Mouse (Mus musculus): Measurements from ENCODE around the gene Pds5b. TPM values are rescaled to one million over a fixed set of nuclear protein-coding genes. Genes with fewer than 3 reads are reported as not detected.

Pds5b gene
- polyA plus RNA-seq, 1 experiment from 2014 or later, result 6.7 TPM

DNA sequence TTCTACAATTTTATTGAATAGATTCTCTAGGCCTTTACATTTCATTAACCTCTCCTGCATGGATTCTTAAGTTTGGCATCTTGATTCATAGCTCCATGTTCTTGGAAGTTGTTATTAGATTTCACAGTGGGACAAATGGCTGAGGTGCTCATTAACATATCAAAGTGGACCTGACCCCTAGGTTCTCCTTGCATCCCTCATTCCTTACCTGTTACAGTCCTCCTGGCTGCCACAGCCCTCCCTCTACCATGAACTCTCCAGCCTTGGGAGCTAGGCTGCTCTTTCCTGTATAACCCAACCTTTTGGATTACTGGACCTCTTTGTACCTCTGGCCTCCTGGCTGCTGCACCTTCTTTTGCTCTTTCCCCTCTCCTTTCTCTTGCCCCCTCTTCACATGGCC is 99.5 kb downstream of the Pds5b start:
- no peak for TF ChIP-seq CTCF (IDR thresholded peaks at IDR 0.05; ENCODE audit: low read depth)
- Histone ChIP-seq H3K4me3 (ENCODE audit: low read depth, low read length) (no peak overlapping the region), H3K27me3 (replicated peaks; ENCODE audit: control insufficient read depth, insufficient read depth, low read length) (no peaks in the 10 kb centered on the region), H3K36me3 (ENCODE audit: control insufficient read depth, insufficient read depth) (peaks cover 10% of the 10 kb centered on the region), H3K4me1 (replicated peaks; ENCODE audit: control insufficient read depth, insufficient read depth, low read length) (no peaks in the 10 kb centered on the region), H3K27ac (ENCODE audit: low read depth, low read length) (no peak overlapping the region), H3K9me3 (ENCODE audit: control insufficient read depth) (no peaks in the 10 kb centered on the region), H3K4me2 (replicated peaks; ENCODE audit: low read depth) (no peak overlapping the region), H3K9ac (ENCODE audit: low read depth, low read length) (no peak overlapping the region)
- ATAC-seq, result no peak

DNA sequence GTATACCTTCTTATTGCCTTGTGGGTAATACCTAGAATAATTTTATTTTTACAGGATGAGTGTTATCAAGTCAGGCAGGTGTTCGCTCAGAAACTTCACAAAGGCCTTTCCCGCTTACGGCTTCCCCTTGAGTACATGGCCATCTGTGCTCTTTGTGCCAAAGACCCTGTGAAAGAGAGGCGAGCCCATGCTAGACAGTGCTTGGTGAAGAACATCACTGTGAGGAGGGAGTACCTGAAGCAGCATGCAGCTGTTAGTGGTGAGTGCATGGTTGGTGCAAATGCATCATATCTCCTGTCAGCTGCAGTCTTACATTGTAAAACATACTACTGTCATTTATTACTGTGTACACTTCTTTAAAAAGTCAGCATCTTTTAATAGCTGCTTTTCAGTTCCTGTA is 114.7 kb downstream of the Pds5b start:
- Histone ChIP-seq H3K36me3 (ENCODE audit: control insufficient read depth, insufficient read depth) (peaks cover 43% of the 10 kb centered on the region), H3K4me1 (replicated peaks; ENCODE audit: control insufficient read depth, insufficient read depth, low read length) (no peaks in the 10 kb centered on the region), H3K27ac (ENCODE audit: low read depth, low read length) (no peak overlapping the region), H3K27me3 (replicated peaks; ENCODE audit: control insufficient read depth, insufficient read depth, low read length) (no peaks in the 10 kb centered on the region), H3K4me2 (replicated peaks; ENCODE audit: low read depth) (no peak overlapping the region), H3K4me3 (ENCODE audit: low read depth, low read length) (no peak overlapping the region), H3K9ac (ENCODE audit: low read depth, low read length) (no peak overlapping the region), H3K9me3 (ENCODE audit: control insufficient read depth) (no peaks in the 10 kb centered on the region)
- no peak for ATAC-seq
- no peak for TF ChIP-seq CTCF (IDR thresholded peaks at IDR 0.05; ENCODE audit: low read depth)
- 96% methylated on average over 4 of the region's 4 CpGs for WGBS

DNA sequence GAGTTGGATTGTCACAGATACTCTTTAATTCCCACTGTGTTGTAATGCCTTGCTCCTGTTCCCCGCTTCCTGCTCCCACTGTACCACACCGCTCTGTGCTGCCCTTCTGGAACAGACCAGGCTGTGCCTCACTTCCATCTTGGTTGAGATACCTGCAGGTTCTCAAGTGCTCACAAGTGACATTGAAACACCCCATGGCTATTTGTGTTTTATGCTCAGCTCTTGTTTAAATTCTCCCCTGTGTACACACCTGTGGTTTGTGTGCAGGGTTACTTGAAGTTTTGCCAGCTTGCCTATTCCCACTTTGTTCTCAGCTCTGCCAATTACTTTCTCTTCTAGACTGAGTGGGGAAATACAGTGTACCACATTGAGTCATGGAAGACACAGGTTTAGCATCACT is 115.5 kb downstream of the Pds5b start:
- no peak for TF ChIP-seq CTCF (IDR thresholded peaks at IDR 0.05; ENCODE audit: low read depth)
- H3K9ac ChIP-seq (ENCODE audit: low read depth, low read length), result no peak overlapping the region
- H3K4me3 ChIP-seq (ENCODE audit: low read depth, low read length), result no peak overlapping the region
- H3K4me2 ChIP-seq (replicated peaks; ENCODE audit: low read depth), result no peak overlapping the region
- H3K9me3 ChIP-seq (ENCODE audit: control insufficient read depth), result no peaks in the 10 kb centered on the region
- no peak overlapping the region for H3K27ac ChIP-seq (ENCODE audit: low read depth, low read length)
- H3K36me3 ChIP-seq (ENCODE audit: control insufficient read depth, insufficient read depth), result peaks cover 36% of the 10 kb centered on the region
- WGBS, result 97% methylated on average over 2 of the region's 2 CpGs
- no peak for ATAC-seq
- H3K27me3 ChIP-seq (replicated peaks; ENCODE audit: control insufficient read depth, insufficient read depth, low read length), result no peaks in the 10 kb centered on the region
- H3K4me1 ChIP-seq (replicated peaks; ENCODE audit: control insufficient read depth, insufficient read depth, low read length), result no peaks in the 10 kb centered on the region

DNA sequence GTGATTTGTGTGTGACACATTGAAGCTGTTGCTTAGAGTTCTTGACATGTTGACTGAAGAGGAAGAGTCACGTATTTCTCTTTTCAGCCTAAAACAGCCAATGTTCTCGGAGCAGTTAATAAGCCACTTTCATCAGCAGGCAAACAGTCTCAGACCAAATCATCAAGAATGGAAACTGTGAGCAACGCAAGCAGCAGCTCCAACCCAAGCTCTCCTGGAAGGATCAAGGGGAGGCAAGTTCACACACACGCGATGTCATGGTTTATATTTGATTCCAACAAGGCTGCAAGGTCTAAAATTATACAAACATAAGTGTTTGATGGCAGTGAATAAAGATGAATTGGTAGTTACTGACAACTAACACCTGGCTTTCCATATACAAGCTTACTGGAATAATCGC is 120.6 kb downstream of the Pds5b start:
- 76% methylated on average over 6 of the region's 6 CpGs for WGBS
- Histone ChIP-seq H3K9ac (ENCODE audit: low read depth, low read length) (no peak overlapping the region), H3K9me3 (ENCODE audit: control insufficient read depth) (no peaks in the 10 kb centered on the region), H3K27me3 (replicated peaks; ENCODE audit: control insufficient read depth, insufficient read depth, low read length) (no peaks in the 10 kb centered on the region), H3K4me2 (replicated peaks; ENCODE audit: low read depth) (no peak overlapping the region), H3K4me3 (ENCODE audit: low read depth, low read length) (no peak overlapping the region), H3K36me3 (ENCODE audit: control insufficient read depth, insufficient read depth) (peaks cover 34% of the 10 kb centered on the region; the same call in 1 of the 2 replicates), H3K27ac (ENCODE audit: low read depth, low read length) (no peak overlapping the region), H3K4me1 (replicated peaks; ENCODE audit: control insufficient read depth, insufficient read depth, low read length) (no peaks in the 10 kb centered on the region)
- no peak for TF ChIP-seq CTCF (IDR thresholded peaks at IDR 0.05; ENCODE audit: low read depth)
- no peak for ATAC-seq

DNA sequence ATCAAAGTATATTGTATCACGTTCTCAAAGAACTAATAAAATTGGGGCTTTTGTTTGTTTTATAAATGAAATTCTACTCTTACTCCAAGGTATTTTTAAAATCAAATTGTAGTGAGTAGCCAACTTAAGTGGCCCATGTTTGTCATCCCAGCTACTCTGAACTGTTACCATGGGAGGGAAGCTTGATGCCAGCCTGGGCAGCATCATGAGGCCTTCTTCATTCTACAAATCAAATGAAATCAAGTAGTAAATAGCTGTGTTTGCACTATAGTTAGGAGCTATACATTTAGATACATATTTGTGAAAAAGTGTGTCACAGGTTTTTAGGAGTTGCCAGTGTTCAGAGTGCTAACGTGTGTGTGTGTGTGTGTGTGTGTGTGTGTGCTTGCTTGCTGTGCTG is 126.5 kb downstream of the Pds5b start:
- Histone ChIP-seq H3K9ac (ENCODE audit: low read depth, low read length) (no peak overlapping the region), H3K4me1 (replicated peaks; ENCODE audit: control insufficient read depth, insufficient read depth, low read length) (no peaks in the 10 kb centered on the region), H3K4me2 (replicated peaks; ENCODE audit: low read depth) (no peak overlapping the region), H3K9me3 (ENCODE audit: control insufficient read depth) (no peaks in the 10 kb centered on the region), H3K27me3 (replicated peaks; ENCODE audit: control insufficient read depth, insufficient read depth, low read length) (no peaks in the 10 kb centered on the region), H3K36me3 (ENCODE audit: control insufficient read depth, insufficient read depth) (peaks cover 25% of the 10 kb centered on the region), H3K27ac (ENCODE audit: low read depth, low read length) (no peak overlapping the region), H3K4me3 (ENCODE audit: low read depth, low read length) (no peak overlapping the region)
- TF ChIP-seq CTCF (IDR thresholded peaks at IDR 0.05; ENCODE audit: low read depth), result no peak
- 94% methylated on average over 2 of the region's 2 CpGs for WGBS
- no peak for ATAC-seq

DNA sequence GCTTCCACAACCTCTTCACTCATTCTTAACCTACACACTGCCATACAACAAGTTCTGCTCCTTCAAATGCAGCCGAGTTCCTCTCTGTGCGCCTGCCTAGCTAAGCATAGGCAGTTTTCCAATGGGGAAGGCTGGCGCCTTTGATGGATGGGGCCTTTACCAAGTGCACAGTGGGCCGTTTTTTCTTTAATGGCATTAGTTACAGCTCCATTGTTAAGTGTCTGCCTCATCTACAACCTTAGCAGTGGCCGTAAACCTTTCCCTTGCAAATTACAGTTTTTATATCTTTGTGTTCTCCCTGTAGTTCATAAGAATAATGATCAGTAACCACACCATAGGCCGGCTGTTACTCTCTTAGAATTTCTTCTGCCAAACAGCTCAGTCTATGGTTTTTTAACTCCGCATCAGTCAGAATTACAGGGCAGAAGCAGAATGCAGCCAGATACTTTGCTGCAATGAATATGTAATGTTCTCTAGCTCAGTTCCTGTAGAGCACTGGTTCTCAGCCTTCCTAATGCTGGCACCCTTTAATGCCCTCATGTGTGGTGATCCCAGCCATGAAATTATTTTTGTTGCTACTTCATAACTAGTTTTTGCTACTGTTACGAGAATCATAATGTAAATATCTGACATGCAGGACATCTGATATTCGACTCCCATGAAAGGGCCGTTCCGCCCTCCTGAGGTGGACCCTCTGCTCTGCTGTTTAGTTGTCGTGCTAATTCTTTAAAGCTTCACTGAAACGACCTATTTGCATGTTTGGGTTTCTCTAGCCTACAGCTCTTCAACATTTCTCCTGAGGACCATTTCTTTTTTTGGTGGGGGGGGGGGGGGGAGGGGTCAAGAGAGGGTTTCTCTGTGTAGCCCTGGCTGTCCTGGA is 140.8 kb downstream of the Pds5b start:
- Histone ChIP-seq H3K9ac (ENCODE audit: low read depth, low read length) (no peak overlapping the region), H3K4me1 (replicated peaks; ENCODE audit: control insufficient read depth, insufficient read depth, low read length) (no peaks in the 10 kb centered on the region), H3K27ac (ENCODE audit: low read depth, low read length) (no peak overlapping the region), H3K9me3 (ENCODE audit: control insufficient read depth) (no peaks in the 10 kb centered on the region), H3K4me3 (ENCODE audit: low read depth, low read length) (no peak overlapping the region), H3K27me3 (replicated peaks; ENCODE audit: control insufficient read depth, insufficient read depth, low read length) (no peaks in the 10 kb centered on the region), H3K36me3 (ENCODE audit: control insufficient read depth, insufficient read depth) (no peaks in the 10 kb centered on the region), H3K4me2 (replicated peaks; ENCODE audit: low read depth) (no peak overlapping the region)
- no peak for TF ChIP-seq CTCF (IDR thresholded peaks at IDR 0.05; ENCODE audit: low read depth)
- no peak for ATAC-seq
- WGBS, result 83% methylated on average over 13 of the region's 13 CpGs
